Mouse (Mus musculus) NIH3T3 (cell line): ENCODE data around the gene Plekhg2.

Source experiments
- DNase-seq: peaks from one replicate; pipeline ENCODE4 v3.0.0-alpha.2; 2012; ENCODE audit warnings: low read depth

The Plekhg2 gene

GRCm38 (mm10) chr7:28367663-28368275, 4.6 kb downstream of the Plekhg2 start:
- DNase-seq, result no peak

GRCm38 (mm10) chr7:28362441-28363060, 9.8 kb downstream of the Plekhg2 start:
- no peak for DNase-seq

GRCm38 (mm10) chr7:28361647-28362341, 10.6 kb downstream of the Plekhg2 start:
- no peak for DNase-seq

GRCm38 (mm10) chr7:28360291-28360690, 12.1 kb downstream of the Plekhg2 start:
- DNase-seq, result no peak

GRCm38 (mm10) chr7:28359854-28360253, 12.5 kb downstream of the Plekhg2 start:
- no peak for DNase-seq

GRCm38 (mm10) chr7:28358431-28358830, 14.0 kb downstream of the Plekhg2 start:
- DNase-seq, result no peak

- DNase-seq, result peak; percentile 60
These were observed 14.4 kb downstream of the Plekhg2 start for GRCm38 (mm10) chr7:28357984-28358383.

GRCm38 (mm10) chr7:28356981-28357380, 15.4 kb downstream of the Plekhg2 start:
- peak; percentile 73 for DNase-seq

GRCm38 (mm10) chr7:28355221-28355620, 17.2 kb downstream of the Plekhg2 start:
- no peak for DNase-seq

- DNase-seq, result no peak
These were observed 17.8 kb downstream of the Plekhg2 start for GRCm38 (mm10) chr7:28354596-28354995.

GRCm38 (mm10) chr7:28354113-28354581, 18.3 kb downstream of the Plekhg2 start:
- no peak for DNase-seq

- DNase-seq, result peak; percentile 54
These were observed 19.1 kb downstream of the Plekhg2 start for GRCm38 (mm10) chr7:28353267-28353666.

GRCm38 (mm10) chr7:28351676-28352191, 20.7 kb downstream of the Plekhg2 start:
- no peak for DNase-seq

GRCm38 (mm10) chr7:28350155-28350883, 22.1 kb downstream of the Plekhg2 start, which contains the start of gene Rps16:
Gene Rps16 (plus strand): TSS chr7:28350652.
- peak; percentile 99 for DNase-seq

GRCm38 (mm10) chr7:28348601-28349000, 23.8 kb downstream of the Plekhg2 start:
- DNase-seq, result no peak

GRCm38 (mm10) chr7:28347746-28348145, 24.7 kb downstream of the Plekhg2 start:
- peak; percentile 92 for DNase-seq

GRCm38 (mm10) chr7:28344637-28345036, 27.8 kb downstream of the Plekhg2 start:
- DNase-seq, result peak; percentile 90

- DNase-seq, result no peak
These were observed 31.0 kb downstream of the Plekhg2 start for GRCm38 (mm10) chr7:28341381-28341780.

- peak; percentile 73 for DNase-seq
These were observed 33.0 kb downstream of the Plekhg2 start for GRCm38 (mm10) chr7:28339213-28339917.

GRCm38 (mm10) chr7:28338108-28338998, 34.0 kb downstream of the Plekhg2 start, which contains the start of gene Supt5:
Gene Supt5 (minus strand): TSS chr7:28338746.
- peak; percentile 99 for DNase-seq
